Mouse (Mus musculus): ENCODE measurements at regions not wholly inside any gene's neighbourhood (a gene's known extent, or its start where the extent isn't known, plus 50 kb on each side); places are given as distances from the start of the nearest gene placed in this dataset.

DNA sequence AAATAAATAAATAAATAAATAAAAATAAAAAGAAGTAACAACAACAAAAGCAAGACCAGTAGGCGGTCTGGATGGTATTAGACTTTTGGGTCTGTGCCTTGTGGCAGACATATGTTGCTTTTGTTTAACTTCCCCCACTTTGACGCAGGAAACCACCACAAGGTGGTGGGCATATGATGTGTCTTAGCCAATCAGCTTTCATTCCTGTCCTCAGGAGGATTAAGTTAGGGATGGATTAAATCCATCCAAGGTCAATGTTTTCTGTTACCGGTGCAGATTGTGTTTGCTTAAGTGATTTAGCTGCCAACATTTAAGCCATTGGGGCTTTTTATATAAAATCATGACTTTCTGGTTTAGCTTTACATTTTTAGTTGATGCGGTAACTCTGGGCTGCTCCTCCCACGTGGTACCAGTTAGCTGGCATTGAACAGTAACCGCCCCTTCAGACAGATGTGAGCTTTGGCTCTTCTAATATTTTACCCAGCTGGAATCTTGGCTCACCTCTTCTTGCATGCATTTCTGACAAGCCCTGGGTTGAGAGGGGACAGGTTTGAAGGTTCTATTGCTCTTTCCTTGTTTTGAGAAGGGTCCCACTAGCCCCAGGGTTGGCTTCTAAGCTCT is 121.0 kb upstream of the Xylt1 start:
- H3K9me3 ChIP-seq = no peaks in the 10 kb centered on the region
- no peaks in the 10 kb centered on the region for H3K36me3 ChIP-seq
- no peak overlapping the region for H3K9ac ChIP-seq
- H3K4me2 ChIP-seq (replicated peaks) = no peak overlapping the region
- no peaks in the 10 kb centered on the region for H3K4me1 ChIP-seq
- no peak overlapping the region for H3K4me3 ChIP-seq
- H3K27ac ChIP-seq = no peak overlapping the region
- 78% methylated on average over 6 of the region's 6 CpGs for WGBS
- no peak for ATAC-seq (ENCODE audit: low FRiP score, low read depth)
- H3K27me3 ChIP-seq (replicated peaks) = no peaks in the 10 kb centered on the region

DNA sequence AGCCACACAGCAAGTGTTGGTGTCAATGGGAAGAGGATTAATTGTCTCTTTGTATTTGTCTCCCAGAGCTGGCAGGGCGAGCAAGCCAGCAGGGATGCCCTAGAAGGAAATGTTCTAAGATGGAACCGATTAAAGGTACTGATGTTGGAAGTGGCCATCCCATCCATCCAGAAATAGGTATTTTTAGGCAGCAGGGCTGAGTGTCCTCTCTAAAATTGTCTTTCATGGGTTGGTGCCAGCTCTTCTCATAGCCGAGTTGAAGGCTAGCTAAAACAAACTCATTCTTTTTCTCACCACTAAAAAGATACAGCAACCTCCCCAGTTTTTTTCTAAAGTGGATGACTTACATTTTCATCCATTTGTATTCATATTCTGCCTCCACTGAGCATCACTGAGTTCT is 120.2 kb upstream of the Xylt1 start:
- no peaks in the 10 kb centered on the region for H3K36me3 ChIP-seq
- H3K4me3 ChIP-seq = no peak overlapping the region
- no peak overlapping the region for H3K27ac ChIP-seq
- WGBS = 71% methylated on average over 3 of the region's 3 CpGs
- no peak overlapping the region for H3K4me2 ChIP-seq (replicated peaks)
- no peak for ATAC-seq (ENCODE audit: low FRiP score, low read depth)
- no peaks in the 10 kb centered on the region for H3K9me3 ChIP-seq
- H3K27me3 ChIP-seq (replicated peaks) = no peaks in the 10 kb centered on the region
- no peak overlapping the region for H3K9ac ChIP-seq
- no peaks in the 10 kb centered on the region for H3K4me1 ChIP-seq

DNA sequence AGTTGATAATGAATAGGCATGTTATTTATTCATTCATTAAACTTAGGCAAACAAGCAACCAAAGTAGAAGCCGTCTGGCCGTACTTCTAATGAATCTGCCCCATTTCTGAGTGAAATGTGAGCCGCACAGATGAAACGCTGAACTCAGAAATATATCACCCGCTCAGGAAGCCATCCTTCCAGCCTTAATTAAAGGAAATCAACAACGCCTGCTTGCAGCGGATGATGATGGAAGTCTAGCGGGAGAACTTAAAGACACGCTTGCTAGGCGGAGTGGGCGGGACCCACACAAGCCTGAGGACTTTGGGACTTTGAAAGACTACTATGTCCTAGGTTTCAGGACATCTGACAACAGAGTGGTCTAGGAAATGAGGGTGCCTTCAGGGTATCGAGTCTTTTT is 117.7 kb upstream of the Xylt1 start:
- Histone ChIP-seq H3K36me3 (no peaks in the 10 kb centered on the region), H3K4me2 (replicated peaks) (no peak overlapping the region), H3K9me3 (no peaks in the 10 kb centered on the region), H3K27ac (no peak overlapping the region), H3K9ac (no peak overlapping the region), H3K4me1 (no peaks in the 10 kb centered on the region), H3K27me3 (replicated peaks) (no peaks in the 10 kb centered on the region), H3K4me3 (no peak overlapping the region)
- WGBS = 87% methylated on average over 12 of the region's 12 CpGs
- ATAC-seq (ENCODE audit: low FRiP score, low read depth) = no peak

DNA sequence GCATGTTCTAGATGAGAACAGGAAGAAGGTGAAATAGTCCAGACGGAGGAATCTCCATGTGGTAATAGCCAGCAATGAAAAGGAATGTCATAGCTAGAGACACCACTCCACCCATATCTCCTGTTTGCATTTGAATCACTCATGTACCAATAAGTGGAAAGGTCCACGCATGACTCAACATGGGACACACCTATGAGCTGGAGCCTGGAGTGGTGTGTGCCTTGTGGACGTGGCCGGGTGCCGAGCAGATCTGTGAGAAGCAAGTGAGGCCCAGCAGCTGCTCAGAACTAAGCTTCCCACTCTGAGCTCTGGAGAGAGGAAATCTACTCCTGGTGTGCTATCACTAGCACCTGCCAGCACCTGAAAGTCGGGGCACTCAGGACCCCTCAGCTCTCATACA is 116.4 kb upstream of the Xylt1 start:
- no peak overlapping the region for H3K27ac ChIP-seq
- H3K27me3 ChIP-seq (replicated peaks) = no peaks in the 10 kb centered on the region
- H3K4me3 ChIP-seq = no peak overlapping the region
- no peaks in the 10 kb centered on the region for H3K9me3 ChIP-seq
- ATAC-seq (ENCODE audit: low FRiP score, low read depth) = no peak
- H3K4me1 ChIP-seq = no peaks in the 10 kb centered on the region
- H3K36me3 ChIP-seq = no peaks in the 10 kb centered on the region
- H3K9ac ChIP-seq = no peak overlapping the region
- no peak overlapping the region for H3K4me2 ChIP-seq (replicated peaks)
- 88% methylated on average over 6 of the region's 6 CpGs for WGBS

DNA sequence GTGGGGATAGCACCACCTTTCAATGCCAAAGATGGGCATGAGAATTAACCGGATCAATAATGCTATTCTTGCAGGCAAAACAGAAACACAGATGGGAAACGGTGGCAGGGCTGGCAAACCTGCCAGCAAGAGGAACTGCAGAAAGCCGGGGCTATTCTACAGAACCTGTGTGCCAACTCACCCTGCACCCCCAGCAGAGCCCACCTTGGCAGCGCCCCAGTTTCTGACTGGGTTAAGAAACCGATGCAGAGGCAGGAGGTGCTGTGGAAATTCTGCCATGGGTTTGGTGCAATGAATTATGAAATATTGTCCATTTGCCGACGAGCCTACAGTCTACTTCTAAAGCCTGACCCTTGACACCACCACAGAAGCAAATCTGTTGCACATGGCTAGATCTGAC is 112.7 kb upstream of the Xylt1 start:
- 93% methylated on average over 7 of the region's 7 CpGs for WGBS
- no peaks in the 10 kb centered on the region for H3K9me3 ChIP-seq
- H3K9ac ChIP-seq = no peak overlapping the region
- H3K4me1 ChIP-seq = no peaks in the 10 kb centered on the region
- H3K36me3 ChIP-seq = no peaks in the 10 kb centered on the region
- H3K4me3 ChIP-seq = no peak overlapping the region
- H3K4me2 ChIP-seq (replicated peaks) = no peak overlapping the region
- H3K27me3 ChIP-seq (replicated peaks) = no peaks in the 10 kb centered on the region
- no peak for ATAC-seq (ENCODE audit: low FRiP score, low read depth)
- H3K27ac ChIP-seq = no peak overlapping the region

DNA sequence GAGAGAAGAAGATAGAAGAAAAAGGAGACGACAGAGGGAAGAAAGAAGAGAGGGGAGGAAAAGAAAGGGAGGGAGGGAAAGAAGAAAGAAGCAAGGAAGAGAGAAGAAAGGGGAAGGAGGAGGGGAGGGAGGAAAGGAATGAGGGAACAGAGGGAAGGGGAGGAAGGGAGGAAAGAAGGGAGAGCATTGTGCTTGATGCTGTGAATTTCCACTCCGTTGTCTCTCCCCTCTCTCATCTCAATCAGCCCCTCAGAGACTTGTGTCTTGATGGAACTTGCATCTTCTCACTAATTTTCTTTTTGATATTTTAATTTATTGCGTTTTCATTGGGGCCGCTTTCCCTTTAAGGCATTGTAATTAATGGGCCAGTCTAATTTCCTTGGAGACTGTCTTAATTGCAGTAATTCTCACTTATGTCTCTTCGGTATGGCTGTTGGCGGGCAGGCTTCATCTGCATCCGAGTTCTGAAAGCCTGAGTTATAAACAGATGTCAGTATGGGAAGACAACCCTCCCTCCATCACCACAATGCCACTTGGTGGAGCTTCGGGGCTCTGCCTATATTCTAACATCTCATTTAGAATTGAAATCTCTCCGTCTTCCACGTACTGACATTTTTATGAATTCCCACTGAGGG is 111.4 kb upstream of the Xylt1 start:
- Histone ChIP-seq H3K9ac (no peak overlapping the region), H3K4me2 (replicated peaks) (no peak overlapping the region), H3K9me3 (no peaks in the 10 kb centered on the region), H3K27me3 (replicated peaks) (no peaks in the 10 kb centered on the region), H3K4me3 (no peak overlapping the region), H3K27ac (no peak overlapping the region), H3K36me3 (no peaks in the 10 kb centered on the region), H3K4me1 (no peaks in the 10 kb centered on the region)
- ATAC-seq (ENCODE audit: low FRiP score, low read depth) = no peak
- WGBS = 58% methylated on average over 10 of the region's 10 CpGs

DNA sequence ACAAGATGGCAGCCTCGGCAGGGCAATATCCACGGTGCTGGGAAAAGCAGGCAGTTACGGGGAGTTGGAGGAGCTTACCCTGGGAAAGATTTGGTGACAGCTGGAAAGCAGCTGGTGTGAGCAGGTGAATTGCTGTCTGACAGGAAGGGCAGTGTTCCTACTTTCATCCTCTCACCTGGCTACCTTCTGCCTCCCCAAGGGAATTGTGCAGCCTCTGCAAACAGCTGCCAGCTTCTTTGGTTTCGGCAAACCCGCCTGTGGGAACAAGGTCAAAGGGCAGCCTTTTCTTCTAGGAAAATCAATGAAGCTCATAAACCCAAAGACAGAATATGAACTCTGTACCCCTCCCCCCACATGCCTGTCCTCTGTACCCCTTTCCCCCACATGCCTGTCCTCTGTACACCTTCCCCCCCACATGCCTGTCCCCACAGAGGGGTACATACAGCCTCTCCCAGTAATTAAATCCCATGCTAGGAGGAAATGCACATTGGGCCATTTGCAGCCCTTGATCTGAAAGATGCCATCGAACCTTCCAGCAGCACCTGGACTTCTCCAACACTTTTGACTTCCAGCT is 102.3 kb upstream of the Xylt1 start:
- H3K4me3 ChIP-seq = no peak overlapping the region
- WGBS = 62% methylated on average over 6 of the region's 6 CpGs
- H3K9me3 ChIP-seq = no peaks in the 10 kb centered on the region
- H3K9ac ChIP-seq = no peak overlapping the region
- H3K36me3 ChIP-seq = no peaks in the 10 kb centered on the region
- no peak overlapping the region for H3K27ac ChIP-seq
- no peak for ATAC-seq (ENCODE audit: low FRiP score, low read depth)
- H3K4me2 ChIP-seq (replicated peaks) = no peak overlapping the region
- no peaks in the 10 kb centered on the region for H3K4me1 ChIP-seq
- no peaks in the 10 kb centered on the region for H3K27me3 ChIP-seq (replicated peaks)

DNA sequence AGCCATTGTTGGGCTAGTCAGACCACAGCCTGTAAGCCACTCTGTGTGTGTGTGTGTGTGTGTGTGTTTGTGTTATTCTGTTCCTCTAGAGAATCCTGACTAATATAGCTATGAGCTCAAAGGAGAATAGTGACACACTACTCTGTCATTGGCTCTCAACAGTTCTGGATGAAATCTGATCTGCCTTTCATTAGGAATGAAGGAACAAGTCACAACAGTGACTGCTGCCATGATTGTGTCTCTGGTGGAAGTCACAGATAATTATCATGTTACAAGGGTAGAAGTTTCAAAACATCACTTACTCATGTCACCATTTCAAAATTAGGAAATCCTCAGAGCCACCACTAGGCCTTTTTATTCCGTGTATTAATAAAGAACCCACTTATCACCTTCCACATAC is 98.6 kb upstream of the Xylt1 start:
- no peak overlapping the region for H3K4me2 ChIP-seq (replicated peaks)
- ATAC-seq (ENCODE audit: low FRiP score, low read depth) = no peak
- H3K4me1 ChIP-seq = no peaks in the 10 kb centered on the region
- H3K27ac ChIP-seq = no peak overlapping the region
- H3K36me3 ChIP-seq = no peaks in the 10 kb centered on the region
- no peaks in the 10 kb centered on the region for H3K27me3 ChIP-seq (replicated peaks)
- H3K9me3 ChIP-seq = no peaks in the 10 kb centered on the region
- H3K9ac ChIP-seq = no peak overlapping the region
- WGBS = 80% methylated on average over 1 of the region's 1 CpGs
- H3K4me3 ChIP-seq = no peak overlapping the region

DNA sequence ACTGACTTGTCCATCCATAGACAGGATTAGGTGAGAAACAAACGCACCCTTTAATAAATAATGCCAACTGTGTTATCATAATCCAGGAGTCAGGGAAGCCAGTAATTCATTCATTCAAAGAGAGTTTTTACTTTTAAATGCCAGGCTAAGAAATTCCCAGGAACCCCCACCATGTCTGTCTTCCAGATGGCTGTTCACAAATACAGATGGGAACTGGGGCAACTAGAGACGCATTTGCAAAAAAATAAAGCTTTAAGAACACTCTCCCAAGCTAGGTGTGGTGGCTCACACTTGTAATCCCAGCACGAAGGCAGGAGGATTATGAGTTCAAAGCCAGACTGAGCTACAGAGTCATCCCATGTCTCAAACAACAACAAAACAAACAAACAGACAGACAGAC is 95.6 kb upstream of the Xylt1 start:
- no peaks in the 10 kb centered on the region for H3K4me1 ChIP-seq
- no peak overlapping the region for H3K4me3 ChIP-seq
- H3K9ac ChIP-seq = no peak overlapping the region
- 79% methylated on average over 3 of the region's 3 CpGs for WGBS
- no peak overlapping the region for H3K27ac ChIP-seq
- H3K4me2 ChIP-seq (replicated peaks) = no peak overlapping the region
- no peaks in the 10 kb centered on the region for H3K36me3 ChIP-seq
- no peaks in the 10 kb centered on the region for H3K9me3 ChIP-seq
- no peaks in the 10 kb centered on the region for H3K27me3 ChIP-seq (replicated peaks)
- no peak for ATAC-seq (ENCODE audit: low FRiP score, low read depth)

DNA sequence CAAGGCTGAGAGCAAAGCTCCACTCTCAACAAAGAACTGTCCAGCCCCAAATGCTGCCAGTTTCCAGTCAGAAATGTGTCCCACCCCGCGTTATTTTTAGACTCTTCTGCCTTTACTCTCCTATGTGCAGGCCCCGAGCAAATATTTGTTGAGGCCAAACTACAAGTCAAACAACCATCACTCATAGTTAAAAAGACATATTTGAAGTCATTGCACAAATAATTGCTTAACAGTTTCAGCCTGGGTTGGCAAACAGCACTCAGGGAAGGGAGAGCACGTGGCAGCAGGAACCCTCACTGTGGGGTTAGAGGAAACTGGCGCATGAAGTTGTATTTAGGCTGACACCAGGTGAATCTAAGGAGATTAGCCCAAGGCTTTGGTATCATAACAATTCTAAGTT is 94.8 kb upstream of the Xylt1 start:
- no peak overlapping the region for H3K4me2 ChIP-seq (replicated peaks)
- no peak for ATAC-seq (ENCODE audit: low FRiP score, low read depth)
- H3K36me3 ChIP-seq = no peaks in the 10 kb centered on the region
- no peaks in the 10 kb centered on the region for H3K27me3 ChIP-seq (replicated peaks)
- H3K9ac ChIP-seq = no peak overlapping the region
- H3K4me1 ChIP-seq = no peaks in the 10 kb centered on the region
- no peaks in the 10 kb centered on the region for H3K9me3 ChIP-seq
- no peak overlapping the region for H3K27ac ChIP-seq
- no peak overlapping the region for H3K4me3 ChIP-seq
- 86% methylated on average over 5 of the region's 5 CpGs for WGBS

DNA sequence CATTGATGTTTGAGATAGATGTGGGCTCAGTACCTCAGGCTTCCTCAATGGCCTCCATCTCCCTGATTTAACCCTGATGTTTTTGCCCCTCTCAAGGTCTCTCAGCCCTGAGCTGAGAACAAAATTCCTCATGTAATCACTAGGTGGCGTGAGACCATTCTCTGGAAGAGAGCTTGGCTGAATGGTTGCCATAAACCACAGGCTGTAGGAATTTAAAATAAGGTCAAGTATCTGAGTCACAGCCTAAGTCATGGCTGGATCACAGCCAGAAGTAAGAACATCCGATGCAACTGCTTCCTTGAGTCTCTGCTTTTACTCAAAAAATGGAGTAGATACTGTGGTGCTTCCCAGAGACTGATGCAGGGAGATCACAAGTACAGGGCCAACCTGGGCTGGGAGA is 77.1 kb upstream of the Xylt1 start:
- no peaks in the 10 kb centered on the region for H3K4me1 ChIP-seq
- H3K36me3 ChIP-seq = no peaks in the 10 kb centered on the region
- WGBS = 45% methylated on average over 2 of the region's 2 CpGs
- no peak overlapping the region for H3K27ac ChIP-seq
- no peak overlapping the region for H3K4me2 ChIP-seq (replicated peaks)
- no peak overlapping the region for H3K9ac ChIP-seq
- no peak overlapping the region for H3K4me3 ChIP-seq
- no peaks in the 10 kb centered on the region for H3K27me3 ChIP-seq (replicated peaks)
- H3K9me3 ChIP-seq = no peaks in the 10 kb centered on the region
- ATAC-seq (ENCODE audit: low FRiP score, low read depth) = no peak

DNA sequence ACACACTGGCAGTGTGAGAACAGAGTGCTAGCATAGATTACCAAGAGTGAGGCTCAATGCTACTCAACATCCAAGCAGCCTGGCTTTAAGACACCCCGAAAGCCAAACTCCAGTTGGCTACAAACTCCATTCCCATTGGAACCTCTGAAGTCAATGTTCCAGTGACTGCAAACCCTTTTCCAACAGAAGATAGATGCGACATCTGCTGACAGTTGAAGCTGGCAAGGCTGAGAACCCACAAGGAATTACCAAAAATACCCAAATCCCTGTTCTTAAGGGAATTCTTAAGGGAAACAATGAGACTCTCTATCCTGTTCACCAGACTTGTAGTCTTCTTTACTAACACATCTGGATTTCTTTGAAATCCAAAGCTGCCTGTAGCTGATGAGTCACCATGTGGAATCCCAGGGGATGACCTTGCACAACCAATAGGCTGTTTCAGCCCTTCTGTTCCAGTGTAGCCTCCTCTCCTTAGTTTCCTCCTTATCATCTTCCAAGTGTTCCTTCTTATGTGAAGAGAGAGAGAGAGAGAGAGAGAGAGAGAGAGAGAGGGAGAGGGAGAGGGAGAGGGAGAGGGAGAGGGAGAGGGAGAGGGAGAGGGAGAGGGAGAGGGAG is 70.1 kb upstream of the Xylt1 start:
- Histone ChIP-seq H3K27me3 (replicated peaks) (no peaks in the 10 kb centered on the region), H3K27ac (no peak overlapping the region), H3K4me3 (no peak overlapping the region), H3K36me3 (no peaks in the 10 kb centered on the region), H3K9me3 (no peaks in the 10 kb centered on the region), H3K9ac (no peak overlapping the region), H3K4me1 (no peaks in the 10 kb centered on the region), H3K4me2 (replicated peaks) (no peak overlapping the region)
- 89% methylated on average over 2 of the region's 2 CpGs for WGBS
- no peak for ATAC-seq (ENCODE audit: low FRiP score, low read depth)

DNA sequence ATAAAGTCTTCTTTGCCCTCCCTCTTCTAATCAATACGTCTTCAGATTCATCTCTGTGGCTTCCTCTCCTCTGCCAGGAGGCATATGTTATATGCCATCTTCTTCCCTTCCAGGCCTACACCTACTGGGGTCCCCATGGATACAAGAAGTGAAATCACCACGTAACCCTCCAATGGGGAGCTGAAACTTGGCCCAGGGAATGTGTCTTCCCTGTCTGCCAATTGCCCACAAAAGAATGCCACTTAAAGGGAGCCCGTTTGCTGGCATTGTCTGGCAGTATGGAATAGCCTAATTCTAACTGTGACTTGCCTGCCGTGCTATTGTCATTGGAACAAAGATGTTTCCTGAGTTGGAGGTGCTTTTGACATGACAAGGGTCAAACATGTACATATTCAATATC is 69.5 kb upstream of the Xylt1 start:
- no peak for ATAC-seq (ENCODE audit: low FRiP score, low read depth)
- H3K4me2 ChIP-seq (replicated peaks) = no peak overlapping the region
- no peaks in the 10 kb centered on the region for H3K9me3 ChIP-seq
- H3K36me3 ChIP-seq = no peaks in the 10 kb centered on the region
- no peaks in the 10 kb centered on the region for H3K4me1 ChIP-seq
- no peak overlapping the region for H3K27ac ChIP-seq
- H3K27me3 ChIP-seq (replicated peaks) = no peaks in the 10 kb centered on the region
- WGBS = 31% methylated on average over 4 of the region's 4 CpGs
- no peak overlapping the region for H3K4me3 ChIP-seq
- H3K9ac ChIP-seq = no peak overlapping the region
